Mouse (Mus musculus) forebrain, postnatal 0 days (tissue): ENCODE results near the gene Bicral. TPM values are rescaled to one million over a fixed set of nuclear protein-coding genes. Genes with fewer than 3 reads are reported as not detected.

Experiments used
- ATAC-seq: fragments of 200-750 bp; cut with Nextera tagmentation; 2 replicates; pipeline ENCODE4 v1.8.0; 2017; ENCODE audit warnings: mild to moderate bottlenecking, moderate library complexity
- DNase-seq: peaks from one replicate; pipeline ENCODE4 v3.0.0-alpha.2; 2015
- H3K27ac ChIP-seq: fragments of 300-500 bp; sonication (generic); 2 replicates; pipeline ENCODE4 v1.5.1; 2014; ENCODE audit warnings: low read depth, mild to moderate bottlenecking, antibody characterized with exemption, low read length, moderate library complexity, mixed read lengths
- H3K27me3 ChIP-seq: fragments of 300-500 bp; sonication (generic); 2 replicates; pipeline ENCODE4 v1.6.1; 2014; ENCODE audit warnings: mild to moderate bottlenecking, low read length, mixed read lengths; ENCODE audit not compliant: insufficient read depth
- H3K36me3 ChIP-seq: fragments of 300-500 bp; sonication (generic); 2 replicates; pipeline ENCODE4 v1.6.1; 2014; ENCODE audit warnings: mild to moderate bottlenecking, moderate library complexity; ENCODE audit not compliant: insufficient read depth
- H3K4me1 ChIP-seq: fragments of 300-500 bp; sonication (generic); 2 replicates; pipeline ENCODE4 v1.6.1; 2014; ENCODE audit warnings: antibody characterized with exemption; ENCODE audit not compliant: insufficient read depth
- H3K4me2 ChIP-seq: fragments of 300-500 bp; sonication (generic); 2 replicates; pipeline ENCODE4 v1.6.1; 2014; ENCODE audit warnings: low read depth, mild to moderate bottlenecking, moderate library complexity
- H3K4me3 ChIP-seq: fragments of 300-500 bp; sonication (generic); 2 replicates; pipeline ENCODE4 v1.5.1; 2014; ENCODE audit warnings: low read depth, low read length, mixed read lengths
- H3K9ac ChIP-seq: fragments of 300-500 bp; sonication (generic); 2 replicates; pipeline ENCODE4 v1.6.1; 2014; ENCODE audit warnings: mild to moderate bottlenecking
- H3K9me3 ChIP-seq: fragments of 300-500 bp; sonication (generic); 2 replicates; pipeline ENCODE4 v1.6.1; 2016; ENCODE audit warnings: low read length
- CTCF ChIP-seq: sonication (generic); IDR thresholded peaks from 2 replicates; pipeline ENCODE4 v1.5.1; 2016; ENCODE audit warnings: antibody characterized with exemption, control low read depth, low read depth
- WGBS: fragments of 180-500 bp; shearing (Covaris S2); extraction: QIAGEN DNeasy Blood & Tissue Kit; methylation state at CpG from one replicate; pipeline ENCODE4 v1.1.7; 2014; 5-methylcytosine and 5-hydroxymethylcytosine counted together
- polyA plus RNA-seq: library from polyadenylated mRNA; unstranded; fragments of >200 nt; fragmentation: Nextera tagmentation; extraction: Ambion mirVana; gene quantifications from 2 replicates; pipeline ENCODE4 v1.2.1, GENCODE M21; 2015
- total RNA-seq: library from RNA; depleted of rRNA; stranded (reverse); fragments of >200 nt; gene quantifications from 2 replicates; pipeline ENCODE4 v1.2.3, GENCODE M21; 2014

The Bicral gene
- total and polyA plus RNA-seq, 2 experiments from 2014 or later = 6.7 to 36.7 TPM

DNA sequence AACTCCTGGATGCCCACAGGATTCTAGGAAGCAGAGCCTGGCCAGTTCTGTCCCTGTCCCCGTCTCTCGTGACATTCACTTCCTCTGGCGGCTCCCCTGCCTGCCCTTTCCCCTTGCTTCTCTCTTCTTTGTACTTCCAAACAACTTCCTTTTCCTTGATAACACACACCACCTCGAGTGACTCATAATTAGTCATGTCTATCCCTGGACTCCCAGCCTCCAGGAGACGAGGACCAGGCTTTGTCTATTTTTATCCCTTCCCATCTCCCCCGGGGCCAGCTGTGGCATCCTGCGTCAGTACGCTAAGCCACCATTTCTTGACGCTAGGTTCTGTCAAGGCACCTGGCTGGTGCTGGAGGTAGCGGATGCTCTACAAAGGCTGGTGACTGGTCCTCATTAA is 15.9 kb upstream of the Bicral start:
- Histone ChIP-seq H3K4me1 (no peaks in the 10 kb centered on the region), H3K9me3 (no peaks in the 10 kb centered on the region), H3K27ac (no peak overlapping the region), H3K4me2 (no peak overlapping the region), H3K4me3 (no peak overlapping the region), H3K27me3 (no peaks in the 10 kb centered on the region), H3K36me3 (no peaks in the 10 kb centered on the region), H3K9ac (no peak overlapping the region)
- DNase-seq (no peak), ATAC-seq (no peak)
- no peak for TF ChIP-seq CTCF
- 53% methylated on average over 10 of the region's 10 CpGs for WGBS

DNA sequence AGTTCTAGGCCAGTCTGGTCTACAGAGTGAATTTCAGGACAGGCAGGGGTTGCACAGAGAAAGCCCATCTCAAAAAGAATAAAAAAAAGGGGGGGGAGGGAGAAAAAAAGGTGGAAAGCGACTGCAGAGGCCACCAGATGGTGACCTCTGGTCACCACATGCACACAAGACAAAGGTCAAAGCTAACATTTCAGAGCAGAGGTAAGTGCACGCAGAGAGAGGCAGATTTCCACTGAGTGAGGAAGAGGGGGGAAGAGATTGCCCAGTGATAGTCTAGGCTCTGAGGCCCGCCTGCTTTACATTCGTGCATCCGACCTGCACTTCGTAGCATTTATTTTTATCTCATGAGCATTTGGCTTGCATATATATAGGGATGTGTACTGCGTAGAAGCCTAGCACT is 14.5 kb upstream of the Bicral start:
- no peak overlapping the region for H3K27ac ChIP-seq
- H3K27me3 ChIP-seq = no peaks in the 10 kb centered on the region
- WGBS = 83% methylated on average over 7 of the region's 7 CpGs
- H3K36me3 ChIP-seq = no peaks in the 10 kb centered on the region
- H3K9me3 ChIP-seq = no peaks in the 10 kb centered on the region
- no peak for TF ChIP-seq CTCF
- no peak overlapping the region for H3K9ac ChIP-seq
- H3K4me1 ChIP-seq = no peaks in the 10 kb centered on the region
- ATAC-seq (no peak), DNase-seq (no peak)
- H3K4me2 ChIP-seq = no peak overlapping the region
- no peak overlapping the region for H3K4me3 ChIP-seq

DNA sequence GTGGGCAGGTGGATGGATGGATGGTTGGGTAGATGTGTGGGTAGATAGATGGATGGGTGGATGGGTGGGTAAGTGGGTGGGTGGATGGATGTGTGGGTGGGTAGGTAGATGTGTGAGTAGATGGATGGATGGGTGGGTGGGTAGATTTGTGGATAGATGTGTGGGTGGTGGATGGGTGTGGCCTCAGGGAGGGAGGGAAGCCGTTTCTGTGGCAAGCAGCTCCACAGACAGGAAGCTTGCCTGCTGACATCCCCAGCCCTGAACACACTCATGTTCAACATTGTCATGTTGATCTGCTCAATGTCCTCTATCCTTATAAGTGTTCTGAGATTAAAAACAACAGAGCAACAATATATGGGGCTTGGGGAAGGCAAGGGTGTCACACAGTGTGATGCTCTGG is 12.6 kb upstream of the Bicral start:
- Histone ChIP-seq H3K27ac (no peak overlapping the region), H3K27me3 (no peaks in the 10 kb centered on the region), H3K9me3 (no peaks in the 10 kb centered on the region), H3K4me3 (no peak overlapping the region), H3K36me3 (no peaks in the 10 kb centered on the region), H3K9ac (no peak overlapping the region), H3K4me2 (no peak overlapping the region), H3K4me1 (no peaks in the 10 kb centered on the region)
- 65% methylated on average over 1 of the region's 1 CpGs for WGBS
- no peak for TF ChIP-seq CTCF
- no peak for DNase-seq
- no peak for ATAC-seq

DNA sequence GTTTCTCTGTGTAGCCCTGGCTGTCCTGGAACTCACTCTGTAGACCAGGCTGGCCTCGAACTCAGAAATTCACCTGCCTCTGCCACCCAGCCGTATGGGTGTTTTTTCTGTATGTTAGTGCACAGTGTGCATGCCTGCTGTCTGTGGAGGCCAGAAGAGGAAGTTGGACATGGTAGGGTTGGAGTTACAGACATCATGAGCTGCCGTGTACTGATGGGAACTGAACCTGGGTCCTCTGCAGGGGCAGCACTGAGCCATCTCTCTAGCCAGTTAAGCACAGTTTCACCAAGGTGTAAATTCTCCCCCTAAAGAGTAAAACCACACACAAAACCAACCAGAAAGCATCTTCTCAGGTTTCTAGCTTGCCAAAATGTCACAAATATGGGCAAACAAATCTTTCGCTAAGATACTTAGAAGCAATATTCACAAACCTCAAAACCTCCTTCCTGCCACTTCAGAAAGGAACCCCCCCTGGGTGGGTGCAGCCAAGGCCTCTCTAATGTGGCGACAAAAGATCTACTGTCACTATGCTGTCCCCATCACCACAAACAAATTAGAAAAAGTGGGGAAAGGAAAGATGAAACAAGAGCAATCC is 12.0 kb upstream of the Bicral start:
- no peaks in the 10 kb centered on the region for H3K9me3 ChIP-seq
- H3K4me3 ChIP-seq = no peak overlapping the region
- 91% methylated on average over 5 of the region's 5 CpGs for WGBS
- H3K4me2 ChIP-seq = no peak overlapping the region
- no peak for ATAC-seq
- no peaks in the 10 kb centered on the region for H3K27me3 ChIP-seq
- TF ChIP-seq CTCF = no peak
- H3K27ac ChIP-seq = no peak overlapping the region
- no peaks in the 10 kb centered on the region for H3K36me3 ChIP-seq
- H3K4me1 ChIP-seq = no peaks in the 10 kb centered on the region
- no peak for DNase-seq
- H3K9ac ChIP-seq = no peak overlapping the region

DNA sequence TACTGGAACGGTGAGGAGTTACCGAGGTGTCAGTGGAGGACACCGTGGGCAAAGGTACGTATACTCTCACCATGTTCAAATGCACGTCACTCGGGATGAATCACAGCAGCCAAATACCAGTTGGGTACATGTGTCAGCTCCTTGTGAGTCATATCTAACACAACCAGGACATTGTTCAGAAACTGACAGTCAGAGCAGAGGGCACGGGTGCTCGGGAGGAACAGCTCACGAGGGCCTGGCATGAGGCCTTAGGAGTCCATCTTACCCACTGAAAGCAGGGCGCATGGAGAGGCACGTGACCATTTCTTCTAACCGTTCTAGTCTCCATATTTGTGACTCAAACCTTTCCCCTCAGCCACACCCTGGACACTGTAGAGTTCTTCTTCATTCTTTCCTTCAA is 8.6 kb upstream of the Bicral start:
- no peak overlapping the region for H3K4me3 ChIP-seq
- H3K9ac ChIP-seq = no peak overlapping the region
- H3K27ac ChIP-seq = no peak overlapping the region
- DNase-seq = no peak
- TF ChIP-seq CTCF = no peak
- H3K9me3 ChIP-seq = no peaks in the 10 kb centered on the region
- no peak for ATAC-seq
- H3K36me3 ChIP-seq = no peaks in the 10 kb centered on the region
- H3K4me1 ChIP-seq = no peaks in the 10 kb centered on the region
- 87% methylated on average over 12 of the region's 12 CpGs for WGBS
- H3K27me3 ChIP-seq = no peaks in the 10 kb centered on the region
- no peak overlapping the region for H3K4me2 ChIP-seq

DNA sequence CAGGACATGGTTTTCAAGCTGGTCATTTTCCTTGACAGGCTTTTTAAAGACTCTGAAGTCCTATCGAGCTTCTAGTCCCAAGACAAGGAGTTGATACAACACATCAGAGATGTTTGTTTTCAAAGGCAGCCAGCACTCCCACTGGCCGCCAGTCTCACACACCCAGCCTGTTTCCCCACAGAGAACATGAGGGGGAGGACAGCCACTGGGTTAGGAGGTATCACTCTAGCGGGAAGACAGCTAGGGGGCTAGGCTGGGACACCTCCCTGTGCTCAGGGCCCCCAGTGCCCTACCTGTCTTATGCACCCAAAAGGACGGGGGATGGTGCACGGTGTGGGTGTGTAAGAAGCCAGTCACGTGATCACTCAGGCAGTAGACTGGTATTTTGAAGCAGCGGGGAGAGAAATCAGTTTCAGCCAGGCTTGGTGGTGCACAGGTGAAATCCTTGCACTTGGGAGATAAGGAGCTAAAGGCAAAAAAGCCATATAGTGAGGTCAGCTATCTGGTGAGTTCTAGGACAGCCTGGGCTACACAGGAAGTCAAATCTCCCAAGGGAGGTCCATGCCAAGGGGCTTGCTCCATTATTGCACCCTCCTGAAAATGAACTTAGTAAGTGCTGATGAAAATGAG is 6.4 kb upstream of the Bicral start:
- ATAC-seq (no peak), DNase-seq (no peak)
- Histone ChIP-seq H3K9me3 (no peaks in the 10 kb centered on the region), H3K36me3 (no peaks in the 10 kb centered on the region), H3K27me3 (no peaks in the 10 kb centered on the region), H3K4me2 (no peak overlapping the region), H3K9ac (no peak overlapping the region), H3K4me1 (no peaks in the 10 kb centered on the region; the same call in 1 of the 2 replicates), H3K4me3 (no peak overlapping the region), H3K27ac (no peak overlapping the region)
- WGBS = 78% methylated on average over 7 of the region's 7 CpGs
- TF ChIP-seq CTCF = no peak

DNA sequence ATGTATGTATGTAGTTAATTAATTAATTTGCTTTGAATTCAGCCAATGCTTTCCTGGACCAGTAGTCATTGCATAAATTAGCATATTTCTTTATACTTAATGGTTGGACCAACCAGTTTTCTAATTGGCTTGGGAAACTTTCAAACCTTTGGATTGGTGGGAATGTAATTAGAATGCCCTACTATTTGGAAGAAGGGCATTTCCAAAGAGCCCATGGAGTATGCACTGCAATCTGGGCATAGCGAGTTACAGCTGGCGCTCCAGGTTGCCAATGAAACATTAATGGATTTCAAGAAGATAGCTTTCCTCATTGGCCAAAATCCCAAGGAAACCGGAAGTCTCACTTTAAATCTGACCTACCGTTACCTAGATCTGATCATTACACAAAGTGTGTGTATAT is 1.8 kb upstream of the Bicral start:
- Histone ChIP-seq H3K9ac (no peak overlapping the region), H3K4me3 (no peak overlapping the region), H3K4me1 (peaks cover 5% of the 10 kb centered on the region; the same call in 1 of the 2 replicates), H3K9me3 (no peaks in the 10 kb centered on the region), H3K36me3 (no peaks in the 10 kb centered on the region), H3K27ac (no peak overlapping the region), H3K4me2 (no peak overlapping the region), H3K27me3 (no peaks in the 10 kb centered on the region)
- DNase-seq = peak; percentile 31
- ATAC-seq = no peak
- no peak for TF ChIP-seq CTCF
- 28% methylated on average over 4 of the region's 4 CpGs for WGBS
